Mouse (Mus musculus) cortical plate, adult 2 months (tissue): ENCODE measurements around the gene Rdx. TPM values are rescaled to one million over a fixed set of nuclear protein-coding genes. Genes with fewer than 3 reads are reported as not detected.

Source experiments
- H3K27ac ChIP-seq: fragments of 200-500 bp; 2 replicates; pipeline ENCODE4 v1.5.1; 2012; ENCODE audit warnings: low read length, control low read depth, inconsistent platforms; ENCODE audit not compliant: insufficient read depth
- H3K4me1 ChIP-seq: fragments of 200-500 bp; 2 replicates; pipeline ENCODE4 v1.6.1; 2011; ENCODE audit warnings: low read length; ENCODE audit not compliant: control insufficient read depth, insufficient read depth
- H3K4me3 ChIP-seq: fragments of 200-500 bp; 2 replicates; pipeline ENCODE4 v1.5.1; 2011; ENCODE audit warnings: mild to moderate bottlenecking, low read length, control low read depth; ENCODE audit not compliant: insufficient read depth
- CTCF ChIP-seq: fragments of 200-500 bp; IDR thresholded peaks from 2 replicates; pipeline ENCODE4 v1.5.1; 2011; ENCODE audit warnings: mild to moderate bottlenecking, control low read depth, low read length; ENCODE audit not compliant: insufficient read depth; ENCODE audit errors: extremely low read depth
- POLR2A ChIP-seq: fragments of 200-500 bp; IDR thresholded peaks from 2 replicates; pipeline ENCODE4 v1.6.1; 2011; ENCODE audit warnings: mild to moderate bottlenecking, low read length, control low read depth; ENCODE audit not compliant: insufficient read depth; ENCODE audit errors: extremely low read depth
- polyA plus RNA-seq: library from polyadenylated mRNA; depleted of rRNA; stranded (reverse); fragments of >200 nt; gene quantifications from 2 replicates; pipeline ENCODE4 v1.2.3, GENCODE M21; 2012

Gene Rdx
- polyA plus RNA-seq, 1 experiment, result 36.7 TPM

DNA sequence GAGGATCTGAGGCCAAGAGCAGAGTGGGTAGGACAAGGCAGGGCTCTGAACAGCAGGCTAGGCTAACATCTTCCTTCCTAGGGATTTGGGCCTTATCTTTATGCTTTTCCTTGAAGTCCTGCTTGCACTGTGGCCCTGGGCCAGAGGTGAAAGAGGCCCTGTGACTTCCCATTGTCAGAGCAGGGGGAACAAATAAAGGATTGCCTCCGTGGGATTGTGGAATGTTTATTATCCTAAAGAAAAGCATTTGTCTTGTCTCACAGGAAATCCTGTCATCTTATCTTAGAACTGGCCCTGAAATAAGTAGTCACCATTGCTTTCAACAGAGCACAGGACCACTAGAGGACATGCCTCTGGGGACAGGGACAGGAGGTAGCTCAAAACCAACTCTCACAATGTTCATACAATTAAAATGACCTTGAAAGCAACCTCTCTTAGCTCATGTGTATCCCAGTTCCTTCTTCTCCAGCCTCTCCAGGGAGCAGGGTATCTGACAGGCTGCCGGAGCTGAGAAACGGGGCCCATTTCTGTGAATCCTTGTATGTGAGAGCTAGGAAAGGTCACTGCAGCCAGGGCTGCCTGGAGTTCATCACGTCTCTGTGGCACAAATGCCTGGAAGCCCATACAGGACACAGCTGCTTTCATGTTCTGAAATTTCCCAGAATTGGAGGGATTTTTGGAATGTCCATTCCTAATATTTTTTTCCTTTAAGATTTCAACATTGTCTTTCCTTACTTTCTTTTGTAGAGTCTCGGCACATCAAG, 19.5 kb upstream of the Rdx start:
- Histone ChIP-seq H3K4me1 (no peaks in the 10 kb centered on the region), H3K4me3 (no peak overlapping the region), H3K27ac (no peak overlapping the region)
- TF ChIP-seq CTCF, result no peak
- TF ChIP-seq POLR2A, result no peak

DNA sequence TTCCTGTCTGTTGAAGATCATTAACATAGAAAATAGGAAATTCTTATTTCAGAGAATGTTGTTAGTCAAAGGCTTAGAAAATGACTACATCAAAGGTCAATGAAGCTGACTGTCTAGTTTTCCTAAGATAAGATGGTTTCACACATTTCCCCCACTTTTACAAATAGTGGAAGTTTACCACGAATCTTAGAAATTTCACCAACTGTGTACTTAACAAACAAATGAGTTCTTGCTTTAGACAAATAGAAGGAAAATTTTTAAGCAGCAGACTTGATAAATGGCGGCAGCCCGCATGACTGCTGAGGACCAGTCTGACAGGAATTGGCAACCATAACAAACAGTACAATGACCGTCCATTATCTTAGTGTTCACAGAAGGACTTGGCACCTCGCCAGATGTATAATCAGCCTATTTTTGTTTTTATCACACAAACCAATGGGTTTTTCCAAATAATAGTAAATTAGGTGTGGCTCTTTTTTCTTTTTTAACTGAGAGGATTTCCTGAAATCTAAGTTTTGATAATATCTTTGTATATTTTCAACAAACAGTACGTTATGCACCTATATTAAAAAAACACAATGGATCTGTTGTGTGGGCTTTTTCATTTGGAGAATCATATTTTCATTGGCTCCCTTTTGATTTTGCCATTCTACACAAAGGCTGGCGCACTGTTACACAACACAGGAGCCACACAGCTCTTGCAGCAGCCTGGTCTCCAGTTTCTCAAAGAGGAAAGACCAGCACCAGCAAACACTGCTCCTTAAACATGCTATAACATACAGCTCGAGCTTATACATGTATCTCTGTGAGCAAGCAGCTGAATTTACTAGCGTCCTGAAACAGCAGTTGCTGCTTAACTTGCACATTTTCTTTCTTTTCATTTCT, 18.2 kb upstream of the Rdx start:
- Histone ChIP-seq H3K4me3 (no peak overlapping the region), H3K27ac (no peak overlapping the region; the same call in 1 of the 2 replicates), H3K4me1 (no peaks in the 10 kb centered on the region)
- TF ChIP-seq POLR2A (no peak), CTCF (no peak)

- Histone ChIP-seq H3K27ac (no peak overlapping the region), H3K4me1 (no peaks in the 10 kb centered on the region), H3K4me3 (no peak overlapping the region)
- TF ChIP-seq POLR2A (no peak), CTCF (no peak)
Observed at GRCm38 (mm10) chr9:52031501-52031900, 15.5 kb upstream of the Rdx start.

DNA sequence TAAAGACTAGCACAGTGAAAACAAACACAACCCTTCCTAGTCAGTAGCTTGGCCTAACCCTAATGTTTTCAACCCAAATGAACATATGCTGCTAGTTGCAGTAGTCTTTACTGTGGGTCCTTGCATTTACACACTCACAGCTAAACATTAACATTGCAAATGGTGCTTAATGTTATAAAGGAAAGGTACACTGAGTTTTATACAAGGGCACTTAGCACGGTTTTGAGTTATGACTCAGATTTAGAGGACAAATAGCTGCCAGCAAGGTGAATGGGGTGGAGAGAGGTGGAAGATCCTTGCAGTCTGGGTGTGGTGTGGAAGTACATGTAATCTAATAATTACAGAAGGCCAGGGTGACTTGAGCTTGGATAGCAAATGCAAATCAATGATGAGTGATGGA, 9.5 kb upstream of the Rdx start:
- Histone ChIP-seq H3K4me1 (no peaks in the 10 kb centered on the region), H3K4me3 (no peak overlapping the region), H3K27ac (no peak overlapping the region)
- TF ChIP-seq CTCF, result no peak
- no peak for TF ChIP-seq POLR2A

GRCm38 (mm10) chr9:52041657-52042056, 5.3 kb upstream of the Rdx start:
- H3K4me1 ChIP-seq, result no peaks in the 10 kb centered on the region
- no peak overlapping the region for H3K4me3 ChIP-seq
- TF ChIP-seq POLR2A, result no peak
- TF ChIP-seq CTCF, result no peak
- no peak overlapping the region for H3K27ac ChIP-seq

DNA sequence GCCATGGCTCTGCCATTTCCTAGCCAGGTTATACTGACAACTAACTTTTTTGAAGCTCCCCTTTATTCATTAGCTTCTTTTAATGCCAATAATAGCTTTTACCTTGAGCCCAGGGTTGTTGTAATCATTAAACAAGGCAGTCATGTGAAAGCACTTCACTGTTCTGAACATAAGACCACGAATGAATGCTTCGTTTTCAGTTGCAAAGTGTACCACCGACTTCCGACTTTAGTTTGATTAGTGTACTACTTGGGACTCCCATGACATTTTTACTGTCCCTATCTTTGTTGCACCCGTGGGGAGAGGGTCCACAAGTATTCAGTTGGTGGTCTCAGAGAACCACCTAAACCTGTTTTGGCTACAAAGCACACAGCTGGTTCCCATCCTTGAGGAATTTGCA, 287 bp upstream of the Rdx start:
- no peak overlapping the region for H3K4me3 ChIP-seq
- peaks cover 3% of the 10 kb centered on the region; the same call in 1 of the 2 replicates for H3K4me1 ChIP-seq
- TF ChIP-seq POLR2A, result no peak
- TF ChIP-seq CTCF, result no peak
- H3K27ac ChIP-seq, result no peak overlapping the region

- TF ChIP-seq POLR2A (no peak), CTCF (no peak)
- H3K4me1 ChIP-seq, result peaks cover 3% of the 10 kb centered on the region; the same call in 1 of the 2 replicates
- peak overlapping the region; percentile 88 for H3K4me3 ChIP-seq
Observed at GRCm38 (mm10) chr9:52047821-52048649, 1.1 kb downstream of the Rdx start.

GRCm38 (mm10) chr9:52048650-52049081, 1.7 kb downstream of the Rdx start:
- TF ChIP-seq POLR2A, result no peak
- TF ChIP-seq CTCF, result no peak
- Histone ChIP-seq H3K4me1 (peaks cover 3% of the 10 kb centered on the region; the same call in 1 of the 2 replicates), H3K27ac (peak overlapping the region; percentile 100), H3K4me3 (peak overlapping the region; percentile 88)

More at GRCm38 (mm10) chr9:52047821-52048649, 1.1 kb downstream of the Rdx start:
- peak overlapping the region; percentile 100 for H3K27ac ChIP-seq

- Histone ChIP-seq H3K4me3 (peak overlapping the region; percentile 88; the same call in 1 of the 2 replicates), H3K4me1 (peaks cover 3% of the 10 kb centered on the region; the same call in 1 of the 2 replicates), H3K27ac (no peak overlapping the region)
- TF ChIP-seq POLR2A, result no peak
Observed at GRCm38 (mm10) chr9:52049605-52050004, 2.6 kb downstream of the Rdx start.
